Comparison of ENCODE assay signal across 12 mouse cellular contexts in the genomic region with DNA sequence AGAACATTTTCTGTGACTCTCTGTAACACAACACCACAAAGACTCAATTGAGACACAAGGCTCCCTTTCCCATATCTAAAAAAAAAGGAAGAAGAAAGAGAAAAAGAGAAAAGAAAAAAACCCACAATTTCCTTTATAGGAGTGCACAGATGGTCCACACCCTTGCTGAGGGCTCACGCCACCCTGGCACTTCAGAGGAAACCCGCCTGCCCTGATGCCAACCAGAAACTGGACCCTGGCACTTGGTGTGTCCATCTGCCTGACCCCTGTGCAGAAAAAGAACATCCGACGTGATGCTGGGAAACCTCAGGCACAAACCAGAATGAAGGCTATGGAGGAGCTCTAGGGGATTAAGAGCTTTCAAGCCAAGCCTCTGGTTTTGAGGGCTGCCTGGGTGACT. TPM values are rescaled to one million over a fixed set of nuclear protein-coding genes. Genes with fewer than 3 reads are reported as not detected.
DNase-seq lines count a peak whose midpoint lies in the region; ATAC-seq and TF ChIP-seq lines count a peak whose summit lies in the region.
"Had no signal": no experiment of that assay in that cellular context is flagged by ENCODE, and none has a peak within 500 bp of the region (broad histone marks: within the 10 kb centered on the region; RNA-seq: fewer than 3 reads in every experiment).

No protein-coding gene starts in this region.

- no peaks in the 10 kb centered on the region for H3K27me3 ChIP-seq in hindbrain, embryonic 15.5 days
- H3K27me3 ChIP-seq in hindbrain, embryonic 12.5 days = no peaks in the 10 kb centered on the region
- no peaks in the 10 kb centered on the region for H3K27me3 ChIP-seq in hindbrain, postnatal 0 days (ENCODE audit: insufficient read depth, low read length)
- no peaks in the 10 kb centered on the region for H3K27me3 ChIP-seq in limb, embryonic 10.5 days (ENCODE audit: low read depth, poor library complexity, severe bottlenecking)

- H3K4me3 ChIP-seq in hindbrain, embryonic 15.5 days = no peak overlapping the region
- H3K4me3 ChIP-seq in hindbrain, embryonic 12.5 days = no peak overlapping the region
- no peak overlapping the region for H3K4me3 ChIP-seq in hindbrain, postnatal 0 days (ENCODE audit: low read length)
- H3K4me3 ChIP-seq in limb, embryonic 10.5 days = no peak overlapping the region
- H3K4me3 ChIP-seq: heart, adult 2 months had no signal

- H3K4me1 ChIP-seq in hindbrain, embryonic 15.5 days (replicated peaks) = peaks cover 20% of the 10 kb centered on the region
- H3K4me1 ChIP-seq in hindbrain, embryonic 12.5 days = peaks cover 11% of the 10 kb centered on the region
- H3K4me1 ChIP-seq in hindbrain, postnatal 0 days (ENCODE audit: insufficient read depth, low read length) = peaks cover 17% of the 10 kb centered on the region
- no peaks in the 10 kb centered on the region; the same call in 1 of the 2 replicates for H3K4me1 ChIP-seq in limb, embryonic 10.5 days

- H3K27ac ChIP-seq in hindbrain, embryonic 15.5 days (replicated peaks) = peak overlapping the region; percentile 73
- no peak overlapping the region for H3K27ac ChIP-seq in hindbrain, embryonic 12.5 days
- peak overlapping the region; percentile 46; the same call in 1 of the 2 replicates for H3K27ac ChIP-seq in hindbrain, postnatal 0 days
- H3K27ac ChIP-seq in limb, embryonic 10.5 days = no peak overlapping the region
- H3K27ac ChIP-seq: heart, adult 2 months had no signal

- no peaks in the 10 kb centered on the region for H3K36me3 ChIP-seq in hindbrain, embryonic 15.5 days
- H3K36me3 ChIP-seq in hindbrain, embryonic 12.5 days = no peaks in the 10 kb centered on the region
- no peaks in the 10 kb centered on the region; the same call in 1 of the 2 replicates for H3K36me3 ChIP-seq in hindbrain, postnatal 0 days (ENCODE audit: insufficient read depth, low read length)
- H3K36me3 ChIP-seq in limb, embryonic 10.5 days = no peaks in the 10 kb centered on the region

- H3K4me2 ChIP-seq in hindbrain, embryonic 15.5 days = no peak overlapping the region
- H3K4me2 ChIP-seq in hindbrain, embryonic 12.5 days (replicated peaks) = no peak overlapping the region
- H3K4me2 ChIP-seq in hindbrain, postnatal 0 days (ENCODE audit: low read depth, low read length) = no peak overlapping the region
- H3K4me2 ChIP-seq: lung, embryonic 14.5 days had no signal

- no peak for TF ChIP-seq CTCF in hindbrain, postnatal 0 days (IDR thresholded peaks at IDR 0.05; ENCODE audit: low read depth)

- no peak for ATAC-seq in hindbrain, embryonic 15.5 days (ENCODE audit: low FRiP score, low read depth)
- ATAC-seq in hindbrain, embryonic 12.5 days (ENCODE audit: low FRiP score) = no peak
- ATAC-seq in hindbrain, postnatal 0 days = 0 out of 2 replicates have a peak, but pooled peaks have one; percentile 44
- ATAC-seq: CD4-positive, CD25-positive, alpha-beta regulatory T cell, adult 4 months had no signal

- peak; percentile 42 for DNase-seq in Muller cell, postnatal 12 days (ENCODE audit: inconsistent ontology term)
- DNase-seq in brain, adult 2 months (ENCODE audit: low read depth, low spot score) = peak; percentile 74
- DNase-seq in hindbrain, postnatal 0 days (ENCODE audit: low spot score) = peak; percentile 26
- no peak for DNase-seq in limb, embryonic 10.5 days (ENCODE audit: low spot score)
- no peak for DNase-seq in urinary bladder, postnatal 14 days (ENCODE audit: low spot score)
- DNase-seq: adrenal gland, adult 8-10 months; heart, adult 2 months; lung, embryonic 14.5 days; right cerebral cortex, postnatal 14 days had no signal

- H3K9me3 ChIP-seq in hindbrain, embryonic 15.5 days = no peaks in the 10 kb centered on the region
- H3K9me3 ChIP-seq in hindbrain, embryonic 12.5 days (replicated peaks) = no peaks in the 10 kb centered on the region
- H3K9me3 ChIP-seq in hindbrain, postnatal 0 days (ENCODE audit: low read length) = no peaks in the 10 kb centered on the region
- no peaks in the 10 kb centered on the region for H3K9me3 ChIP-seq in limb, embryonic 10.5 days (replicated peaks)

- WGBS in hindbrain, embryonic 15.5 days = 70% methylated on average over 4 of the region's 4 CpGs
- 78% methylated on average over 4 of the region's 4 CpGs for WGBS in hindbrain, embryonic 12.5 days
- 38% methylated on average over 4 of the region's 4 CpGs for WGBS in hindbrain, postnatal 0 days
- 63% methylated on average over 4 of the region's 4 CpGs for WGBS in limb, embryonic 10.5 days

- no peak overlapping the region for H3K9ac ChIP-seq in hindbrain, embryonic 15.5 days
- H3K9ac ChIP-seq in hindbrain, embryonic 12.5 days = no peak overlapping the region
- H3K9ac ChIP-seq in hindbrain, postnatal 0 days (replicated peaks; ENCODE audit: low read length) = no peak overlapping the region
- H3K9ac ChIP-seq: lung, embryonic 14.5 days had no signal

RNA-seq across cellular contexts. Expression of gene Ptprj, which starts 43.2 kb away (rescaled TPM):
- polyA plus RNA-seq in hindbrain, embryonic 15.5 days (2015; fragmentation: Nextera tagmentation; extraction: Ambion mirVana) = 5.7 and 6.8 TPM in 2 replicates
- polyA plus RNA-seq in hindbrain, embryonic 12.5 days (2016; fragmentation: Nextera tagmentation; extraction: Ambion mirVana) = 3.5 TPM in 2 replicates
- total RNA-seq in hindbrain, postnatal 0 days (2014; rRNA removed) = 37.8 and 39.1 TPM in 2 replicates
- 4.6 and 4.7 TPM in 2 replicates for polyA plus RNA-seq in hindbrain, postnatal 0 days (2015; fragmentation: Nextera tagmentation; extraction: Ambion mirVana)
- 1.0 and 1.3 TPM in 2 replicates for polyA plus RNA-seq in limb, embryonic 10.5 days (2016; fragmentation: Nextera tagmentation; extraction: Ambion mirVana)

Comparison
In these comparisons a context has a peak if more than half of its experiments do, and no peak if none do; other contexts are left out.
1. H3K27ac ChIP-seq: peak in hindbrain, embryonic 15.5 days (single experiment) and hindbrain, postnatal 0 days (single experiment); none in hindbrain, embryonic 12.5 days (single experiment) and limb, embryonic 10.5 days (single experiment).
2. DNase-seq: peak in Muller cell, postnatal 12 days (single experiment), brain, adult 2 months (single experiment) and hindbrain, postnatal 0 days (single experiment); none in limb, embryonic 10.5 days (single experiment) and urinary bladder, postnatal 14 days (single experiment).